Mouse (Mus musculus) kidney, embryonic 16.5 days (tissue): ENCODE measurements around the gene Efcab11. TPM values are rescaled to one million over a fixed set of nuclear protein-coding genes. Genes with fewer than 3 reads are reported as not detected.

ENCODE experiments used
- ATAC-seq: fragments of 200-750 bp; cut with Nextera tagmentation; 2 replicates; pipeline ENCODE4 v1.8.0; 2017; ENCODE audit warnings: moderate TSS enrichment; ENCODE audit not compliant: low FRiP score, low TSS enrichment
- H3K27ac ChIP-seq: fragments of 300-500 bp; sonication (generic); 2 replicates; pipeline ENCODE4 v1.5.1; 2014; ENCODE audit warnings: low read length
- H3K27me3 ChIP-seq: fragments of 300-500 bp; sonication (generic); 2 replicates; pipeline ENCODE4 v1.6.1; 2014; ENCODE audit warnings: low read length, control low read depth, mixed read lengths; ENCODE audit not compliant: insufficient read depth
- H3K36me3 ChIP-seq: fragments of 300-500 bp; sonication (generic); 2 replicates; pipeline ENCODE4 v1.6.1; 2014; ENCODE audit warnings: low read length, control low read depth, mixed read lengths; ENCODE audit not compliant: insufficient read depth
- H3K4me1 ChIP-seq: fragments of 300-500 bp; sonication (generic); 2 replicates; pipeline ENCODE4 v1.6.1; 2014; ENCODE audit warnings: low read length, control low read depth, mixed read lengths; ENCODE audit not compliant: insufficient read depth
- H3K4me2 ChIP-seq: fragments of 300-500 bp; sonication (generic); replicated peaks from 2 replicates; pipeline ENCODE4 v1.6.1; 2014; ENCODE audit warnings: low read depth, low read length
- H3K4me3 ChIP-seq: fragments of 300-500 bp; sonication (generic); 2 replicates; pipeline ENCODE4 v1.5.1; 2014; ENCODE audit warnings: mild to moderate bottlenecking, low read length
- H3K9ac ChIP-seq: fragments of 300-500 bp; sonication (generic); replicated peaks from 2 replicates; pipeline ENCODE4 v1.6.1; 2014; ENCODE audit warnings: low read length
- H3K9me3 ChIP-seq: fragments of 300-500 bp; sonication (generic); 2 replicates; pipeline ENCODE4 v1.6.1; 2016; ENCODE audit warnings: low read length, control low read depth
- WGBS: fragments of 180-500 bp; shearing (Covaris S2); extraction: QIAGEN DNeasy Blood & Tissue Kit; methylation state at CpG from one replicate; pipeline ENCODE4 v1.1.7; 2014; 5-methylcytosine and 5-hydroxymethylcytosine counted together
- polyA plus RNA-seq: library from polyadenylated mRNA; unstranded; fragments of >200 nt; fragmentation: Nextera tagmentation; extraction: Ambion mirVana; gene quantifications from 2 replicates; pipeline ENCODE4 v1.2.1, GENCODE M21; 2015

Gene Efcab11
- polyA plus RNA-seq, 1 experiment from 2014 or later: 12.5 TPM

DNA sequence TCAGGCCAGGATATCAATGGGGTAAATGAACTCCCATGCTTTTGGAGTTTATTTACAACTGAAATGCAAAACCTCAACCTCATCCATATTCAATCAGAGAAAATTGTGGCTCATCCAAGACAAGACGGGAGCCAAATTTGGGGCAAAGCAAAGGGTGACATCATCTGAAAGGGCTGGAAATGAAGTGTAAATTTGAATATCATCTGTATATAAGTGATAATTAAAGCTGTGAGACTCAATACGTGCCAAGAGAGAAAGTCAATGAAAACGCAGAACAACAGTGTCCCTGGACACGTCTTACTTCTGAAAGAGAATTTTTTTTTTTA is 212.4 kb downstream of the Efcab11 start:
- 74% methylated on average over 4 of the region's 4 CpGs for WGBS
- no peaks in the 10 kb centered on the region for H3K9me3 ChIP-seq
- no peaks in the 10 kb centered on the region for H3K36me3 ChIP-seq
- ATAC-seq: no peak
- H3K4me3 ChIP-seq: no peak overlapping the region
- H3K4me2 ChIP-seq: no peak overlapping the region
- no peak overlapping the region for H3K27ac ChIP-seq
- H3K27me3 ChIP-seq: no peaks in the 10 kb centered on the region
- H3K9ac ChIP-seq: no peak overlapping the region
- no peaks in the 10 kb centered on the region for H3K4me1 ChIP-seq

DNA sequence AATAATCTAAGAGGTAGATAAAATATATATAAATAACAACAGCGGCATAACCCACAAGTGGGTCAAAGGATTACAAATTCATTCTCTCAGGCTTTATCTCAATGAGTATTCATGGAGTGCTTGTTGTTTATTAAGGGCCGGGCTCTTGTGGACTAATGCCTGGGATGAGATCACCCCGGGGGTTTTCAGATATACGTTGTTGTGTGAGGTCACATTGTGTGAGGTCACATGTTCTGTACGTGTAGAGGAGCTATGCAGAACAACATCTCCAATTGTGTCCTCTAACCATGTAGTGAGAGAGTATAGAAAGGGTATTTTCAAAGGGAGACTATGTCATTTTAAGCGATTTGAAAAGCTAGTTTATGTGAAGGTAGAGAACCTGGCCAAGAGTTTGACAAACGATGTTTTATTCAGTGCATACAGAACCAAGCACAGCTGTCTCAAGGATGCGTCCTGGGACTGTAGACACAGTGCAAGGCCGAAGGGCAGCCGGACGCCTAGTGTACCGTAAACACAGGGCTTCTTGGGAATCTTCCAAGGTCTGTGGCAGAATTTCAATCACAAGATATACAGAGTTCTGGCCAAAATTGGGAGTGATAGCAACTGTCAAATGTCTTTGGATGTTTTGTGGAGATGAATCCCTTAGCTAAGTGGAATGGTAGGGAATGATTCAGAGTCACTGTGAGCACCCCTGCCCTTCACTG is 212.9 kb downstream of the Efcab11 start:
- no peaks in the 10 kb centered on the region for H3K36me3 ChIP-seq
- no peaks in the 10 kb centered on the region for H3K4me1 ChIP-seq
- no peak overlapping the region for H3K9ac ChIP-seq
- ATAC-seq: no peak
- H3K27ac ChIP-seq: no peak overlapping the region
- H3K27me3 ChIP-seq: no peaks in the 10 kb centered on the region
- no peaks in the 10 kb centered on the region for H3K9me3 ChIP-seq
- 77% methylated on average over 12 of the region's 12 CpGs for WGBS
- H3K4me3 ChIP-seq: no peak overlapping the region
- H3K4me2 ChIP-seq: no peak overlapping the region

DNA sequence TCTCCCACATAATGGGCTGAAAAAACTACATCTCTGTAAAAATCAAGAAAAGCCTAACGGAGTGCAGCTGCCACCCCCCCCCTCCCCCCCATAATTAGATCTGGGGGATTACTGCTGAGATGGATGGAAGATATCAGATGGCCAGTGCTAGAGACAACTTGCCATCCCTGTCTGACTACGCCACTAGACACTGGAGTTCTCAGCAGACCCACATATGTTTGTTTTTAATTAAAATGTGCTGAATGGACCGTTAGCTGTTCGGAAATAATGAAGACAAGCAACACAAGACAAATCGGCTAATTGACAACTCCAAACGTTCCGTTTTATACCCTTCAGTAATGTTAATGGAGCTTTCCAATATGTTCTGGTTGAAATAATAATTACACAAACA is 213.5 kb downstream of the Efcab11 start:
- peak overlapping the region; percentile 23; the same call in 1 of the 2 replicates for H3K4me2 ChIP-seq
- WGBS: 44% methylated on average over 7 of the region's 7 CpGs

DNA sequence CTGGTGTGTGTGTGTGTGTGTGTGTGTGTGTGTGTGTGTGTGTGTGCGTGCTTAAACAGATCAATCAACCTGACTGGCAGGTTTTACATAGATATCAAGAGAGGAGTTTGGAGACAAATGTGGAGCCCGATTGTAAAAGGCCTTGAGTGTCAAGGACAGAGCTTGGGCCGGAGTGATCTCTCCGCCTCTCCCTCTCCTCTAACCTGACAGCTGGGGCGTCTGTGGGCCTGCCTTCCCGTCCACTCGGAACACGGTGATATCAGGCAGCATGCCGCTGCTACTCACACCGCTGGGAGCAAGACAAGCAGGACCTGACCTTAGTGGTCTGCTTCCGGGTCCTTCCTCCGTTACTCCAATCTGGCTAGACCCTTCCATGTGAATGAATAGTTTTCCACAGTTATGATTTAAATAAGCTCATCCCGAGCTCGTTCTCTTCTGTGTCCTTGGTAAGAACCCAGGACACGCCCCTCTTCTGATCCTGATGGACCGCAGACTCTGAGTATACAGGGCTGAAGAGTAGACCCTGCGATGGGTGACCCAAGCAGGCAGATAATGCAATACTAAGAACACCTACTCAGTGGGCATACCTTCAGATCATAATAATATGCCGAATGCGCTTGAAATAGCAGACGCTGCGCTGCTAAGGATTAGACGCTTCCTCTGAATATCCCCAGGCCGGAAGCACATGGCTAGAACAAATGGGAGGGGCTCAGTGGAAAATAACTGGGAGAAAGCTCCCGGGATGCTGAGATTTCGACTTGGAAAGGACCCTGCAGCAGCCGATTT is 214.1 kb downstream of the Efcab11 start:
- H3K9ac ChIP-seq: no peak overlapping the region
- no peaks in the 10 kb centered on the region for H3K9me3 ChIP-seq
- H3K36me3 ChIP-seq: no peaks in the 10 kb centered on the region
- H3K4me1 ChIP-seq: no peaks in the 10 kb centered on the region
- no peak overlapping the region for H3K4me3 ChIP-seq
- no peak overlapping the region for H3K27ac ChIP-seq
- ATAC-seq: no peak
- no peaks in the 10 kb centered on the region for H3K27me3 ChIP-seq
- H3K4me2 ChIP-seq: peak overlapping the region; percentile 23; the same call in 1 of the 2 replicates
- 68% methylated on average over 26 of the region's 26 CpGs for WGBS

More for the DNA sequence above, 213.5 kb downstream of the Efcab11 start:
- Histone ChIP-seq H3K9me3 (no peaks in the 10 kb centered on the region), H3K4me1 (no peaks in the 10 kb centered on the region), H3K36me3 (no peaks in the 10 kb centered on the region), H3K9ac (no peak overlapping the region), H3K27ac (no peak overlapping the region), H3K27me3 (no peaks in the 10 kb centered on the region), H3K4me3 (no peak overlapping the region)
- no peak for ATAC-seq

DNA sequence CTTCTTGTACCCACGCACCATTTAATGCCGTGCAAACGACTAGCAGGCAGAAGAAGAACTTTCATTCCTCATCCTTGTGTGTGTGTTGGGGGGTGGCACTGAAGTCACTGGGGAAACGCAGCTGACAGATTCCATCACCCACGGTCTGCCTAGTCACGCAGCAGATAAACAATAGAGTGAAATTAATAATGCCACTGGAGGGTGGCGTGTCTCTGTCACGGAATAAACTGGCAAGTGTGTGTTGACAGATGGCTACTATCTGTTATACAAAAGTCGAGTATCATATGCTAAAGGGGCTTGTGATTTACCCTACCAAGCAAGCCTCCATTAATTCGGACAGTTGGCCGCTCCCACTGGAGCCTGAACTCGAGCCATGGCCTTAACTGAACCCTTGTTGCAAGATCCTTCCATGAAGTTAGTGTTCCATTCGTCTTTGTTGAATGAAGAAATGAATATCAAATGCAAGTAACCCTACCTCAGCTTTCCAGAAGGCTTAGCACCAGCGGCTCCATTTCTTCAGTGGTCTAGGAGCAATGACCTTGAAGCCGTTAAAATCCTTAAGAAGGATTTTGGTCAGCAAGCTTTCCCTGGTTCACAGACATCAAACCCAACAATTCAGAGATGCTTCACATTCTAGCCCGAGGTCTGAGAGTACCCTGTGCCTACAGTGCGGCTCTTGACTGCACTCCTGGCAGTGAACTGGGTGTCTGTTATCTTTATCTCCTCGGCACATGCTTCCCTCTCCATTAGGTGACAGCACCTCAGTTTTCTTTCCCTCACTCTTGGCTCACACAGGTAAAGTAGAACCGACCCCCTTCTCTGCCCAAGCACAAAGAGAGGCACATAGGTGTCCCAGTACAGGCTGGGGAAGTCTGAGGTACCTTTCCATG is 229.0 kb downstream of the Efcab11 start:
- Histone ChIP-seq H3K27ac (no peak overlapping the region), H3K4me1 (no peaks in the 10 kb centered on the region), H3K9ac (no peak overlapping the region), H3K36me3 (no peaks in the 10 kb centered on the region), H3K4me3 (no peak overlapping the region), H3K9me3 (peaks cover 4% of the 10 kb centered on the region; the same call in 1 of the 2 replicates), H3K27me3 (no peaks in the 10 kb centered on the region), H3K4me2 (no peak overlapping the region)
- 86% methylated on average over 19 of the region's 19 CpGs for WGBS
- no peak for ATAC-seq

DNA sequence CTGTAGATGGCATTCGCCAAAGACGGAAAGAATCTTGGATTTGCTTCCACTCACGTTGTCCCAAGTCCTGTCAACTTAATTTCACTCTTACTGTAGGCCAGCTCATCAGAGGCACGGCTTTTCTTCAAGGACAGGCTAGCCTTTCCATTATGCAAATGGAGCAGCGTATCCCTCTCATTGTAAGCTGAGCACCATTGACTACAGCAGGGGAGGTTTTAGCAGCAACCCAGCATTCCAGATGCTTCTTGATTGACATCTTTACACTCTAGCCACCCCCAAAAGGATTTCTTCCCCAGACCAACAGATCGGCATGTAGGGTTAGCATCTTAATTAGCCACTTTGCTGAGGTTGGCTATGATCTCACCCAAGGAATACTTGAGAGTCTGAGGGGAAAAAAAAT is 231.8 kb downstream of the Efcab11 start:
- Histone ChIP-seq H3K36me3 (no peaks in the 10 kb centered on the region), H3K4me1 (no peaks in the 10 kb centered on the region), H3K4me3 (no peak overlapping the region), H3K9ac (no peak overlapping the region), H3K27ac (no peak overlapping the region), H3K27me3 (no peaks in the 10 kb centered on the region), H3K4me2 (no peak overlapping the region), H3K9me3 (no peaks in the 10 kb centered on the region)
- ATAC-seq: no peak
- 47% methylated on average over 6 of the region's 6 CpGs for WGBS

DNA sequence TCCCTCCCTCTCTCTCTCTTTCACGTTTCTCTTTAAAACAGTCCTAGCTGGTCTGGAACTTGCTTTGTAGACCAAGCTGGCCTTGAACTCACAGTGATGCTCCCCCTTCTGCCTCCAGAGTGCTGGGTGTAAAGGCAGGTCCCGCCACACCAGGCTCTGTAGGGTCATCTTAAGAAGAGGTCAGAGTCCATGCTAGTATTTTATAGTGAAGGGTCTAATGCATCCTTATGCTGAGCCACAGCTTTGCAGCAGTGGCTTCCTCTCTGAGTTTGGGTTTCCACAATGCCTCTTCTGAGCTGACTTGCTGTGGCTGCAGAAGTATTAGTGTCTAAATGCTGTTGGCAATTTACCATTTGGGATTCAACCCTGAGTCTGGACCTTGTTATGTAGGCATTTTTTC is 234.5 kb downstream of the Efcab11 start:
- WGBS: 27% methylated on average over 2 of the region's 2 CpGs
- Histone ChIP-seq H3K4me3 (no peak overlapping the region), H3K4me1 (no peaks in the 10 kb centered on the region), H3K27me3 (no peaks in the 10 kb centered on the region), H3K4me2 (no peak overlapping the region), H3K36me3 (no peaks in the 10 kb centered on the region), H3K9me3 (peaks cover 7% of the 10 kb centered on the region), H3K9ac (no peak overlapping the region), H3K27ac (no peak overlapping the region)
- ATAC-seq: no peak

DNA sequence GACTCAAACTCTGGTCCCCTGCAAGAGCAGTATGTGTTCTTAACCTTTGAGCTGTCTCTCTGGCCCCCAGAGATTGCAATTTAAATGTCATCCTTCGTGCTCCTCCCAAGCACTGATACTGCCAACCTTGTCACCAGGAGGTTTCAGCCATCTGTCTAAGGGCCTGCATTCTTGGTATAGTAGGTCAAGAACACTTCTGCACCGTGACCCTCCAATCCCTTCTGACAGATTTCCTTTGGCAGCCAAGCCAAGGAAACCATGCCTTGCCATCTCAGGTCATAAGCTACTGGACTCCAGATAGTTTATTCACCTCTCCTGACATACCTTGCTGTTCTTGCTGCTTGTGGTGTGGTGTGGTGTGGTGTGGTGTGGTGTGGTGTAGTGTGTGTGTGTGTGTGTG is 235.5 kb downstream of the Efcab11 start:
- H3K4me2 ChIP-seq: no peak overlapping the region
- H3K36me3 ChIP-seq: 0 out of 2 replicates have a peak, but pooled peaks cover 2% of the 10 kb centered on the region
- H3K27ac ChIP-seq: no peak overlapping the region
- H3K4me3 ChIP-seq: no peak overlapping the region
- no peaks in the 10 kb centered on the region for H3K27me3 ChIP-seq
- H3K9ac ChIP-seq: no peak overlapping the region
- H3K9me3 ChIP-seq: peaks cover 16% of the 10 kb centered on the region
- H3K4me1 ChIP-seq: no peaks in the 10 kb centered on the region
- 77% methylated on average over 2 of the region's 2 CpGs for WGBS
- ATAC-seq: no peak

DNA sequence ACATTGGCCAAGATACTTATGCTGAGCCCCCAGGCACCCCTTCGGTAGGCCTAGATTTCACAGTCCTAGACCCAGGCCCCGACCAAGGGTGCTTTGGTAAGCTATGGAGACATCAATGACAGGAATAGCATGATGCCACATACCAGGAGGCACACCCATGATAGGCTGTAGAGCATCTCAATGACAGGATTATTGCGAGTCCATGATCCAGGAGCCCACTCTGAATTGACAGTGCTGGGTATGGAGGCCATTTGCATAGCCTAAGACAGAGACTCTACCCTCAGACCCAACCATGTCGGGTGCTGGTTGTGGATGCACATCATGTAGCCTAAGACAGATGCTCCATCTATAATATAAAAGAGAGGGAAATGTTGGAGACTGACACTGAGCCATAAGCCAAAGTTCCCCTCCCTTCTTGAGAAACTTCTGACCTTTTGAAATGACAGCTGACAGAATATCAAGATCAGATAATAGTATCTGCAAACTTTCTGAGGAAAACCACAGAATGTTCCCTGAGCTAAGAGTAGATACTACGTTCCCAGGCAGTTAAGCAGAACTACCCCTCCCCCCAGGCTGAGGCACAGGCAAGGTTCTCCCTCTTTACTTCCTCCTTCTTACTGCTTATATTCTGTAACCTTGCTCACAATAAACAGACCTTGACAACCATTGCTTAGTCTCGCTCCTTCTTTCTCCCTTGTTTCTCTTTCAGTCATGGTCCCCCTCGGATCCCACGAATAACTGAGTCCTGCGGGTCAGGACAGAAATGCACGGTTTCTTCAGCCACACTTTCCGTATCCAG is 237.5 kb downstream of the Efcab11 start:
- no peak overlapping the region for H3K27ac ChIP-seq
- no peak overlapping the region for H3K4me3 ChIP-seq
- H3K4me1 ChIP-seq: no peaks in the 10 kb centered on the region
- ATAC-seq: no peak
- H3K4me2 ChIP-seq: no peak overlapping the region
- H3K9ac ChIP-seq: no peak overlapping the region
- H3K27me3 ChIP-seq: no peaks in the 10 kb centered on the region
- H3K36me3 ChIP-seq: 0 out of 2 replicates have a peak, but pooled peaks cover 2% of the 10 kb centered on the region
- WGBS: 90% methylated on average over 11 of the region's 11 CpGs
- peaks cover 27% of the 10 kb centered on the region for H3K9me3 ChIP-seq
